Mouse (Mus musculus): ENCODE measurements at regions not wholly inside any gene's neighbourhood (a gene's known extent, or its start where the extent isn't known, plus 50 kb on each side); places are given as distances from the start of the nearest gene placed in this dataset.

- no peak for DNase-seq
These were observed 1001.8 kb upstream of the Tenm3 start for GRCm38 (mm10) chr8:49845575-49845974.

GRCm38 (mm10) chr8:49831970-49832369 lies 988.2 kb upstream of the Tenm3 start:
- no peak for DNase-seq

GRCm38 (mm10) chr8:49829345-49829744 lies 985.6 kb upstream of the Tenm3 start:
- DNase-seq = peak; percentile 74

GRCm38 (mm10) chr8:49826231-49826630 lies 982.5 kb upstream of the Tenm3 start:
- no peak for DNase-seq

- DNase-seq = no peak
These were observed 981.2 kb upstream of the Tenm3 start for GRCm38 (mm10) chr8:49825000-49825399.

- DNase-seq = no peak
These were observed 979.0 kb upstream of the Tenm3 start for GRCm38 (mm10) chr8:49822791-49823190.

GRCm38 (mm10) chr8:49799236-49799635 lies 955.5 kb upstream of the Tenm3 start:
- no peak for DNase-seq

- no peak for DNase-seq
These were observed 953.0 kb upstream of the Tenm3 start for GRCm38 (mm10) chr8:49796741-49797140.

GRCm38 (mm10) chr8:49794491-49794890 lies 950.7 kb upstream of the Tenm3 start:
- DNase-seq = no peak

GRCm38 (mm10) chr8:49769829-49770228 lies 926.1 kb upstream of the Tenm3 start:
- no peak for DNase-seq

GRCm38 (mm10) chr8:49738043-49738442 lies 894.3 kb upstream of the Tenm3 start:
- DNase-seq = no peak

- peak; percentile 20 for DNase-seq
These were observed 885.4 kb upstream of the Tenm3 start for GRCm38 (mm10) chr8:49729156-49729555.

- no peak for DNase-seq
These were observed 868.6 kb upstream of the Tenm3 start for GRCm38 (mm10) chr8:49712371-49712770.

GRCm38 (mm10) chr8:49708701-49709100 lies 865.0 kb upstream of the Tenm3 start:
- peak; percentile 47 for DNase-seq

GRCm38 (mm10) chr8:49699058-49699457 lies 855.3 kb upstream of the Tenm3 start:
- no peak for DNase-seq

- DNase-seq = no peak
These were observed 853.0 kb upstream of the Tenm3 start for GRCm38 (mm10) chr8:49696709-49697108.
